Mouse (Mus musculus) gastrocnemius, postnatal 4 days (tissue): ENCODE data around the gene Cdc42ep4. TPM values are rescaled to one million over a fixed set of nuclear protein-coding genes. Genes with fewer than 3 reads are reported as not detected.

Source experiments
- DNase-seq, 2 experiments: peaks; one replicate each; pipeline ENCODE4 v3.0.0; 2021 to 2022; ENCODE audit warnings: low spot score in 2 of 2, mixed read lengths in 2 of 2
- total RNA-seq, 2 experiments: library from RNA; stranded (reverse); gene quantifications; 2 replicates each; pipeline ENCODE4 v1.2.3; 2021

Cdc42ep4 gene
- total RNA-seq, 2 experiments from 2014 or later, result 26.3 to 27.5 TPM

DNA sequence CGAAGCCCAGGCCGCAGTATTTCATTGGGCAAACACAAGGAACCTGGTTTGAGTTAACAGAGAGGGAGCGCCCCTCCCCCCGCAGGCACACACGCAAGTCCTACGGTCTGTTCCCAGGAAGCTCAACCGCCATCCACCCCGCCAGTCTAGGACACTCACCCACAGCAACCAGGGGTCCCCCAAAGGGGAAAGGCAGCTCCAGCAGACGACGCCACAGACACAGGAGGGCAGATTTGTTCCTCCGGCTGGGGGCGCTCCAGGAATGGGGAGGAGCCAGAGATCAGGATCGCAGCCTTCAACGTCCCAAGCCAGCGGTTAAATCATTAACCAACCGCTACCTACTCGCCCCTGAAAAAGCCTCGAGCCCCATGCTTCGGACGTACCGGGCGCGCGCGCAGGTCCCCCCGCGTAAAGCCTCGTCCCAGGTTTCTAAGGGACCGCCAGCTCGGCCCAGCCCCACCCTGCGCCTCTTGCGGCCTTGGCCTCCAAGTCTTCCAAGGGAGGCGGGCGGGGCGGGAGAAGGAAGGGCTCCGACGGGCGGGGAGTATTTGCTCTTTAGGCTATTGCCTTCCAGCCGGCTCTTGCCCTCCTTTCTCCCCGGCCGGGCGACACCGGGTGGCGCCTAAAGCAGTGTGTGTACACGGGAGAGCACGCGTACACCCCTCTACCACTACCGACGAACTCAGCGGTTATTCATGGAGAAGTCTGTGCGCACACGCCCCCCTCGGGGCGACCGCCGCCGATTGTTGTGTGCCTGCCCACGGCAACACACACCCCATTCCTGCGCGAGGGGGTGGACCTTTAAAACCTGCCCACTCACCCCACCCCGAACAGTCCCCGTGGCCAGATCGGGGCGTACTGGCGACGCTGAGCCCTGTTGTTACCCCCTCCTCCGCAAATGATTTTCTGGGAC is 854 bp downstream of the Cdc42ep4 start:
- DNase-seq, result peak; percentile 54 to 74

DNA sequence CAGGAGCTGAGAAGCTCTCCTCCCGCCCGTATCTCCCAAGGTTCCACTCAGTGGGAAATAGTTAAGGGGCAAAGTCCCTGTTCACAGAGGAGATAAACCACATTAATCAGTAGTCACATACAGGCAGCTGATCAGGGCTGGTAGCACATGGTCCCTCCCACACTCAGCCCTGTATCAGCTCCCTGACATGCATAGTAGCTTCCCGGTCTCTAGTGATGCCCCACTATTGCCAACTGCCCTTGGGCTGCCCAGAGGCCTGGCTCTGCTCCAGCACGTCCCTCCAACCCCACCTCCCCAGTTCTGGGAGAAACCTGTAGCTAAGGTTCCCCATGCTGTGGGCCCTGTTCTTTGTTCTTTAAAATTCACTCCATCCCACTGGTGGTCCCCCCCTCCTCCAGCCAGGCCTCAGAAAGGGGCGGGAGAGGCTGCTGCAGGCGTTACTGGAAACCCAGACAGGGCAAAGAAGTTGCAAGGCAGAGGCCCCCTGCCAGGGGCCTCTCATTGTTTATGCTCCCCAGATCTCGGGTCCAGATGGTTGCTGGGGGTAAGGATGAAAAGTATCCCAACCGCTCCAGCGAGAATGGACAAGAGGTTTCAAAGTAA is 1.8 kb downstream of the Cdc42ep4 start:
- no peak for DNase-seq

DNA sequence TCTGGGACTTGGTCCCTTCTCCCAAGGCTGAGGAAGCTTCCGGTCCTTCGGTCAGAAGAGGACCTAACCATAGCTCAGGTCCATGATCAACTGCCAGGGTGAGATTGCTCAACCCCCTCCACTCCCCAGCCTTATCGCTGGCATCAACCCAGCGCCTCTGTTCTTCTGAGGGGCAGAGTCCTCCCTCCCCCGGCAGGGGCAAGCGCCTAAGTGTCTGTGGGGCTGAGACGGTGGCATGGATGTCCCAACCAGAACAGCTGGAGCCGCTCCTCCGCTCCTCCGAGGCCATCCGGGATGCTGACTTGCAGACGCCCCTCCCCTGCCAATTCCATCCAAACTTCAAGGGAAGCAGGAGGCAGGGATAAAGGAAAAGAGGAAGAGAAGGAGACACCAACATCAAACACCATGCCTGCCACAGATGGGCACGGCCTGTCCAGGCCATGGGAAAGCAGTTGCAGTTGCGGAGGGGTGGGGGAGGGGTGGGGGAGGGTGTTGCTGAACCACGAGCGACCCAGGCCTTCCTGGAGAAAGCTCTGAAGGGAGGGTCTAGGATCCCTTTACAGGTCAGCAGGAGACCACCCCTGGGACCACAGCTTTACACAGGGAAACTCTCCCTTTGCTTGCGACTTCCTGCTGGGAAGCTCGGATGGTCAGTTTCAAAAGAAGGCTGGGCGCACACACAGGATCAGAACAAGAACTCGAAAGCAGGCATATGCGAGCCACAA is 2.7 kb downstream of the Cdc42ep4 start:
- DNase-seq, result peak in 1 of 2 experiments; percentile 25

DNA sequence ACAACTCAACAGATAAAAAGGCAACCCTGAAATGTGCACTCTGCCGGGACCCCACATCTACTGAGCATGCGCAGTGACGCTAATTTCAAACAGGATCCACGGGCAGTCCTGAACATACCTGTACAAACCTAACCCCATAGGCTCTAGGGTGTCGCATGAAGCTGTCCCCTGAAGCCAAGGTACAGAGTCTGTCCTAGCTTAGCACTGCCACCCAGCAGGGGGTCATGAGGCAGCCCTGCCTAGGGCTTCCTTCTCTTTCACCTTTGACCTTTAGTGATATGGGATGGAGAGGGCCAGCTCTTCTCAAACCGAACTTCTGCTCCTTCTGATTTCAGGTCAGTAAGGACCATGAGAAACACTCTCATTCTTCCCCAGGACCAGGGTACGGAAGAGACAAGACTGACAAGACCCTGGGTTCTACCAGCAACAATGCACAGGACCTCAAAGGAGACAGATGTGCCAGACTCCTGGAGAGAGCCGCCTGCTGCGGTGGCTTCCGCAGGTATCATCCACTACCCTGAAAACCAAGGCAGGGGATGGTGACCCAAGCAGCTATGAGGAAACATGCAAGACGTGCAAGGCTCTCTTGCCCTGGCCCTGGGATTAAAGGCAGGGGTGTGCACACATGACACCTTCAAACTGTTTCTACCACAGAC is 3.8 kb downstream of the Cdc42ep4 start:
- no peak for DNase-seq

DNA sequence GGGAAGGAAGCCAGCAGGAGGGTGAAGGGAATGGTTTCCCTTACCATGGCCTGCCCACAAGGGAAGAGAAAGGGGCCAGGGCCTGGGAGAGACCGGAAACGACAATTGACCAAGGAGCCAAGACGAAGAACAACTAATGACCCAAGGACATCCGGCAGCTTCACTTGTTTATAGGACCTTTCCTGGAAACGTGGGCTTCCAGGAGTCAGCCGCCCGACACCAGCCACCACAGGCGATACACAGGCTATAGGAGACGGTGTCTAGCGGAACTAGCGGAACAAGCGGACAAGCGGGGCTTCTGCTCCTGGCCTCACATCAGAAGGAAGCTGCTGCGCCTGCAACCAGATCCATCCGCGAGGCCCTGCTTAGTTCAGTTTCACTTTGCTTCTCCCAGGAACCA is 4.6 kb downstream of the Cdc42ep4 start:
- DNase-seq, result peak in 1 of 2 experiments; percentile 39

DNA sequence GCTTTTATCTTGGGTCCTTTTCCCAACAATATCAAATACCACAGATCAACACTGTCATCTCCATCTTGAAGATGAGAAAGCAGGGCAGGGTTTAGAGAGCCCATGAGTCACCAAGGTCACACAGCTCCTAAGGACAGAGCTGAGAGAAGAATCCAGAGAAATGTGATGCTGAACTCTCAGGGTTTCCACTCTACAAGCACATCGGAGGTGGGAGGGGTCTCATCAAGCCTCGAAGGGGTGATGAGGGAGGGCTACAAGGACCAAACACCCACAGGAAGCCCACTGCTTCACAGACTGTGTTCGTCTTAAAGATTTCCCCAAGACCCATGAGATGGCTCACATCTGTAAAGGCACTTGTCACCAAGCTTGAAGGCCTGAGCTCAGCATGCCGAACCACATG is 5.7 kb downstream of the Cdc42ep4 start:
- DNase-seq, result no peak

DNA sequence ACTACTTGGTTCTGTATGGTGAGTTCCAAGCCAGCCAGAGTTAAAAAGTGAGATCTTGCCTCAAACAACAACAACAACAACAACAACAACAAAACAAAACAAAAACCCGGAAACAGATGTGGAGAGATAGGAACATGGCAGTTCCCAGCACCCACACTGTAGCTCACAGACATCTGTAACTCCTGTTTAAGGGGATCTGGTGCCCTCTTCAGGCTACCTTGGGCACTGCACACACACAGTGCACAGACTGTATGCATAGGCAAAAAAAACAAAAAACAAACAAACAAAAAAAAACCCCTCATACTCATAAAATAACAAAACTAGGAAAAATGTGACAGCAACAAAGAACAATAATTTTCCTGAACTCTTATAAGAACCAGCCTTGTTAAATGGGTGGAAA is 8.7 kb downstream of the Cdc42ep4 start:
- no peak for DNase-seq

DNA sequence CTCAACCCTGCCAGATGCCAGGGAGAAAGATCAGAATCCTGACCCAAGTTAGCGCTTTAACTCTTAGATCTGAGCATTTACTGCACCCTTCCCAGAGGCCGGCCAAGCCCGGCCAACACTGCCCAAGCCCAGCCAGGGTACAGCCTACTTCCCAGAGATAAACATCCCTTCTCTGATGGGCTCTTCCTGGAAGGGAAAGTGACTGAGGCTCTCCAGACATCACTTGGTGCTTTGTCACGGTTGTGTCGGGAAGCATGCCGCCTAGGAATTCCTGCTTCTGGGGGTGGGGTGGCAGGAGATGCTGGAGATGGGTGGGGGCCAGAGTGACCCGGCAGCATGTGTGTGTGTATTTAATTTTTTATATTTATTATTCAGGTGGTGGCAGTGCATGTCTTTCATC is 11.6 kb downstream of the Cdc42ep4 start:
- no peak for DNase-seq

DNA sequence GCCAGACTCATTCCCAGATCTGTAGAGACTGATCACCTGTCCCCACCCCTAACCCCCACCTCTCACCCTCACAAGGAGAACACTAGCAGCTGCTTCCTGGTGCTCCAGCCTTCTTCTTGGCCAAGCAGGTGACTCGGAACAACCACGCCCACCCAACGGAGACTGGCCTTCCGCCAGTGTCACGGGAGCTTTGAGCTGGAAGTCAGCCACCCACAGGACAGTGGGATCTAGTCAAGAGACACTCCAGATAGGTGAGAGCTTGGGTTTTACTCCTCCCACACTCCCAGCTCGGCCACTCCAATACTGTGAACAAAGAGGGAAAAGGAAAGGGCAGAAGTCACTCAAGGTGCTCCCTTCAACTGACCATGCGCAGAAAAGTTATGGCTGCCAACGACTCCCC is 12.5 kb downstream of the Cdc42ep4 start:
- DNase-seq, result no peak

DNA sequence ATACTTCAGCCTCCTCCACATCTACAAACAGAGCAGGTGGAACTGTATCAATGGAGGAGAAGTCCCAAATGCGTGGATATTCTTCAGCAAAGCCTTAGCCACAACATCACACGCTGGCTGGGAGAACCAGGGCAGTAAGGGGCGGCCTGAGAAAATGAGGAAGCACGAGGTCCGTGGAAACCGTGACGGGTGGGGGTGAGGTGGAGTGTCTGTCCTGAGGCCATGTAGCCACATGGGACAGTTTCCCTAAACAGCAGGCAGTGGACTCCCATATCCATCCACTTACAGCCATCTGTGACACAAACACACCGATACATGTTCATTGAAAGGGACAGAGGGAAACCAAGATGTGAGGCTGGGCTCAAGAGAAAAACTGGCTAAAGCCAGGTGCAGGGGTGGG is 13.8 kb downstream of the Cdc42ep4 start:
- no peak for DNase-seq

DNA sequence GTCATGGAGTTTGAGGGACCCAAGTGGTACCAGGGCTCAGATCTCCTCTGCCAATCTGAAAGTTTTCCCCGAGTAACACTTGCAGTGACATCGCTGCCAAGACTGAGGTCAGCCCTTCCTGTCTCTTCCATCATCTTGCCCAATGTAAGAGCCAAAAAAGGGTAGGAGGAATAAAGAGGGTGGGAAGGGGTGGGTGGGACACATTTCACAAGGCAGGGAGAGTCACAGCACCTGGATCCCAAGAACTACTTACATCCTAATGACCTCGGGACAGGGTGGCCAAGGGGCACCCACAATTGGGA is 14.2 kb downstream of the Cdc42ep4 start:
- DNase-seq, result no peak

DNA sequence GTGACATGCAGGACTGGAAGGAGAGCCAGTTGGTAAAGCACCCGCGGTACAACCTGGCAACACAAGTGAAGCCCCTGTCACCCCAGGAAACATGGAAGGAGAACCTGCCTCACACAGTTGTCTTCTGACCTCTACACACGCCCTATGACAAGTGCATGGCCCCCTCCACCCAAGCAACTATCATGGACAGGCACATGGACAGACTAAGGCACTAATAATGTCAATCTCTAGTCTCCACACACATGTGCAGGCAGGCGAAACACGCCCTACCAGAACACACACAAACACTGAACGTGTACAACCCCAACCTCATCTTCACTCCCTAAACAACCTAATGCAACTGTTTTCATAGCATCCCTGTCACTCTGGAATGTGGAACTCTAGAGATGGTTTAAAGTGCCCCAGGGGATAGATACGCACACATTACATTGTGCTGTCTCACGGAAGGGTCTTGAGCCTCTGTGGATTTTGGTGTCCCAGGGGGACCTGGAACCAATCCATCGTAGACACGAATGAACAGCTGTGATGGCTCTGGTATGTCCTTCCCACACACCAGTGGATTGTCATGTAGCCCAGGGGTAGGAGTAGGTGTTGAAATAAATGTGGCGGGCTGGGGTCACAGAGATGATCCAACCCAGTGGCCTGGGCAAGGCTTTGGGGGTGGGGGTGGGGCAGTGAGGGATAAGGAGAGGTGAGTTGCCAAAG is 14.7 kb downstream of the Cdc42ep4 start:
- no peak for DNase-seq

DNA sequence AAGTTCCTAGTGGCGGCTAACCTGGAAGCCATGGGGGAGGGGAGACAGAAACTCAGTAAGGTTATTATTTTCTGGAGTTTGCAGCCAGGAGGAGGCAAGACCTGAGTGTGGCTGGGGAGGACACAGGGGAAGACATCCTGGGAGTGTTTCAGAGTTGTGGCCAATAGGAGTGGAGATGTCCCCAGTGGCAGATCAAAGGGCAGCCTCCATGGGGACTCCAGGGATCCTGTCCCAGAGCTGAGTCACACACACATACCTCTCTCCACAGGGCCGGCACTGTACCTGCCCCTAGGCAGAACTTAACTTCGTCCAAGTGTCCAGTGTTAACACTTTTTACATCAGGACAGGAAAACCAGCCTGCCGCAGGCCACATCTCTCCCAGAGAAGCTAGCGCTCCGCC is 16.5 kb downstream of the Cdc42ep4 start:
- no peak for DNase-seq

DNA sequence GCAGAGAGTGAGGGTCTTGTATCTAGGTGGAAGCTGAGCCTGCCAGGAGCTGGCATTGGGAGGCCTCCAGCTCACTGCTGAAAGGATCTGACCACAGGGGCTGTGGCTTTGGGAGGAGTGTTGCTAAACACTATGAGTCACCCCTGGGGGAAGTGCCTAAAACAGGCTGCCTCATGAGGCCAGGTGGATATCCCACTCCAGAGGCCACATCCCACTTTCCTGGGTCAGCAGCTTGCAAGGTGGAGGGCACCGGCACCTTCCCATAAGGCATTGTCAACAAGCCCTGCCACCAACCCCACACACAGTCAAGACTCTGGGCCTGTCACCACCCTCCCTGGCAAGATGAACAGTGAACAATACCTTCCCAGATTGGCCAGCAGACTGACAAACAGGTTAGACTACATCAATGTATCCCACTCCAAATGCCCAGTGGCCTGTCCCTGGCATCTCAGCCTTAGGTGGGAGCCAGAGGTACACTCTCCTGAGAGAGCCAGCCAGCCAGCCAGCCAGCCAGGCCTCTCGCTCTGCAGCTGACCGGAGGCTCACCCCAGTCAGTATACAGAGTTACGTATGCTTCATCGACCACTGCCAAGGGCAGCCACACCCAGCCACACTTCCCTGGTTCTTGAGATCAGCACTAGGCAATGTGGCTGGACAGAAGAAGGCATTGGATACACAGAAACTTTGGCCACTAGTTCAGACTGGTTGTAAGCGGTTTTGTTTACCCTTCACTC is 17.9 kb downstream of the Cdc42ep4 start:
- DNase-seq, result peak in 1 of 2 experiments; percentile 42

DNA sequence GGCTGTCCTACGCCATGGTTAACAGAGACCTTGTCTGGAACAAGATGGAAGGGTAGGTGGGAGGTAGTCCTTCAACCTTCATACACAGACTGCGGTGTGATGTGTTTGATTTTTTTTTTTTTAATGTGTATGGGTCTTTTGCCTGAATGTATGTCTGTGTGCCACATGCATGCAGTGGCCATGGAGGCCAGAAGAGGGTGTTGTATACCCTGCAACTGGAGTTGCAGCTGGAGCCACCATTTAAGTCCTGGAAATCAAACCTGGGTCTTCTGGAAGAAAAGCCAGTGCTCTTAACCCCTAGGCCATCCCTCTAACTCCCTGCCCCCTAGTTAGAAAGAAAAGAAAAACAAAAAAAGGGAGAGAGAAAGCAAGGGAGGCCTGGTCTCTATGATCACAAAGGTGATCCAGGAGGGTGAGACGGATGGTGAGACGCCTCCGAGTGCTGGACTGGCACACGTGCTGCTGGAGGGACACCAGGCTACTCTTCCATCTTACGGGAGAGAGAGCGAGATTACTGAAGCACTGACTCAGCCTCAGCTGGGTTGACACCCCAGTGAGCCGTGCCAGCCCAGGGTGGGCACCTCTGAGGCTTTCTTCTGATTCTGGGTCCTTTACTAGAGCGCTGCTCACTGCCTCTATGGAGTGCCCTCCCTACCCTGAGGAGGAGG is 19.6 kb downstream of the Cdc42ep4 start:
- no peak for DNase-seq

DNA sequence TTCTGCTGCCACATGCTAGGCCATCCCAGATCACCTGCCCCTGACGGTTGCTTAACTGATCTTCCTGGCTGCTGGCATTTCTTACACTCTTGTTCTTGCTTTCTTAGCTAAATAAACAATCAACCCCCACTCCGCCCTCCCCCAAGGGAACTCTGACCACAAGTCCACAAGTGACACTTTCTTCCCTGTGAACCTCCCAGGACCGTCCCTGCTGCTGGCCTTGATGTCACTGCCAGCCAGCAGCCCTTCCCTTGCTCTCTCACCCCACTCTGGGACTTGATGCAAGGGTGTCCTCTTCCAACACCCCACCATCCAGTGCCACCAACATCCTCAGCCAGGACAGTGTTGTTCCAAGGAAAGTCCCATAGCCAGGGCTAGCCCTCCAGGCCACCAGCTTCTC is 20.8 kb downstream of the Cdc42ep4 start:
- DNase-seq, result no peak

DNA sequence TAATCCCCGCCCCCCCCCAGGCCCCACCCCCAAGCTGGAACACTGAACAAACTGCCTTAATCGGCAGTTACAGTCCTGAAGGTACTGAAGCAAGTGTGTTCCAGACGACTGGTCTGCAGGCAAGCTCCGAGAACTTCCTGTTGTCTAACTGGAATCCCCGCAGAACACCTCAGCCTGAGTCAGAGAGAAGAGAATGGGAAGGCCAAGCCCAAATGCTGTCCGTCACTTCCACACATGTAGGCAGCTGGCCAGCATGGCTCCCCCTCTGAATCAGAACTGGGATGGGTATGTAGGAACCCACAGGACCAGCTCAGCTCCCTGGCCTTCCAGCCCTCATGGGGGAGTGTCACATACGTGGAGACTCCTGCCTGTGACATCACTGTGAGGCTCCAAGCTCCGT is 21.8 kb downstream of the Cdc42ep4 start:
- DNase-seq, result no peak

DNA sequence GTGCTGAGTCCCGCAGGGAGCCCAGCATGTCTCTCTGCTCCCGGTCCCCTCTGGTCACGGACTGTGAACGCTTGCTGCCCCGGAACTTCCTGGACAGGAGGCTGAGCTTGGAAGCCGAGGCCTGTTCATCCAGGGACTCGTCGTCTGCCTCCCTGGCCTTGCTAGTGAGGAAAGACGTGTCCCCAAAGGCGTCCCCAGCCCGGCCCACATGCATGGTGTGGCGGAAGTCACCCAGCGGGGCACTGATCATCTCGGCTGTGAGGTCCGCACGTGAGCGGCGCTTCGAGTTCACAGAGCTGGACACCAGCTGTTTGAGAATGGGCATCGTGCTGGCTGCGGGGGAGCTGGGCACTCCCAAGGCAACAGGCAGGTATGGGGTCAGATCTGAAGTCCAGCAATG is 22.4 kb downstream of the Cdc42ep4 start:
- no peak for DNase-seq

DNA sequence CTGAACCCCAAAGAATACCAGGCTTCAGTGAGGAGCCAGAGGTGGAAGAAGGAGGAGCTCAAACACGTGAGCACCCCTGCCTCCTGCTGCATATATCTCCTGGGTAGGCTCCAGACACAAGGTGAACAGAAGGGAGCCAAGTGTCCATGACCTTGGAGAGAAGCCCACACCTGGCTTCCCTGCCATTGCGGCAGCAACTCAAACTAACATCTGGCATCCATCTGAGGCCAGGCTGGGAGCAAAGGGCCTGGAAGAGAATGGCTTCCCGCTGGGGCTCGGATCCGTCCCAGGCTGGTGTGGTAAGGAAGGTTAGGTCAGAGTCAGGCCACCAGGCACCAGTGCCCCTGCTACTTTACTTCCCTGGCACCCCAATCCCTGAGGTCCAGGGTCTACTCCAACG is 23.7 kb downstream of the Cdc42ep4 start:
- DNase-seq, result no peak
